Mouse (Mus musculus): ENCODE data around the gene Capn12. TPM values are rescaled to one million over a fixed set of nuclear protein-coding genes. Genes with fewer than 3 reads are reported as not detected.
"Not testable (repeated sequence)": the region's sequence is repeated elsewhere in the genome, so short reads cannot be mapped to it uniquely, and the experiment has no call there.

The Capn12 gene
- total RNA-seq, 2 experiments from 2014 or later = 0.27 to 0.36 TPM

DNA sequence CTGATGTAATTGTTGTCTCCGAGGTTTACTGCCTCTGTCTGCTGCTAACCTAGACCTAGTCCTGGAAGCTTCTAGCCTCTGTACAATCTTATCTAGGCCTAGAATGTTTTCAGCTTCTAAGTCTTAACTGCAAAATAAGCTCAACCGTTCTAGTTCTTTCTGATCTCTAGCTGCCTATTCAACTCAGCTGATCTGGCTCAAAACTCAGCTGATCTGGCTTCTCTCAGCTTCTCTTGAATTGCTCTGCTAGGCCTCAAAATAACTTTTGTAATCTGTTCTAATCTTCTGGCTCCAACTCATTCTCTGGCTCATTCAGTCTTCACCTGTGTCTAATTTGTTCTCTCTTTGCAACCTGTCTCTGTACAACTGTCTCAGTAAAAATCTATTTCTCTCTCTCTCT lies 6.7 kb upstream of the Capn12 start:
- DNase-seq = no peak
- intact Hi-C loops (cut with DNase I) = no loop called here

DNA sequence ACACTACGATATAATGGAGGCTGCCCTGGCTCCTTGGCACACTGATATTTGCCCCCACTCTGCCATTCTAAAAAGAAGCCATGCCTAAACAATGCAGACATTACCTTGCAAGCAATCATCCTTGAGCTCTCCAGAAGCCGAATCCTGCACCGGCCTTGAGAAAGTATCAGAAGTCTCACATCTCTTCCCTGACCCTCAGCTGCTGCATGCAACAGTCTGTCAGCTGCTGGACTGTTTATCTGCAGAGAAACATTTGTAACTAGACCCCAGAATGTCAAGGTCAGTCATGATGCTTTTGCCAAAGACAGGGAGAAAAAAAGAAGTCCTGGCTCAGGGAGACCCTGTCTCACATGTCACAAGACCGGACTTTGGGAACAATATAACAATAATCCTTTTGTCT lies 5.1 kb upstream of the Capn12 start:
- intact Hi-C loops (cut with DNase I) = no loop called here
- DNase-seq = no peak

DNA sequence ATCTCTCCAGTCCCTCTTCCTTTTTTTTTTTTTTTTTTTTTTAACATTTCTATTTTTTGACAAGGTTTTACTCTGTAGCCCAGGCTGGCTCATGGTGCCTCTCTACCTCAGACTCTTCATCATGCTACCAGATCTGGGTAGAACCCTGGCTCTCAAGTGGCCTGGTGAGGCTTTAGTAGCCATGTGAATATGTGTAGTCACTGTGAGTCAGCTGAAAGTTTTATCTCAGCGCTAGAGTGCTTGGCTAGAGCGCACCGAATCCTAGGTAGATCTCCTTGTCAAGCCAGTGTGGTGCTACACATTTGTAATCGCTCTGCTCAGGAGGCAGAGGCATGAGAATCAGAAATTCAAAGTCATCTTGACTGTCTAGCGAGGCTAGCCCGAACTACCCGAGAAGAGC lies 4.1 kb upstream of the Capn12 start:
- intact Hi-C loops (cut with DNase I) = no loop called here
- no peak for DNase-seq

DNA sequence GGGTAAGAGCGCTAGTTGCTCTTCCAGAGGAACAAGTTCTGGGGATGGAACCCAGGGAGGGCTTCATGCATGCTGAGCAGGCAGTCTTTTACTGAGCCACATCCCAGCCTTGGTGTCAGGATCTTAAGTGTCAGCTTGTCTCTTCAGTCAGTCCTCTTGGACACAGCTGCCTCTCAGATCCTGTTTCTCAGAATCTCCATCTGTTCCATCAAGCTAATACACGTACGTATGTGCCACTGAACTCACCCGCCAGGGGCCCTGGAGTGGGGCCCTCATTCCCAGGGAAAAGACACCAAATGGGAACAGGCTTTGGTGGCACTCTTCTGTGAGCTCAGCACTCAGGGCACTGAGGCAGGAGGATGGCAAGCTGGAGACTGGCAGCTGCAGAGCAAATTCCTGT lies 3.4 kb upstream of the Capn12 start:
- intact Hi-C loops (cut with DNase I) = no loop called here
- no peak for DNase-seq

DNA sequence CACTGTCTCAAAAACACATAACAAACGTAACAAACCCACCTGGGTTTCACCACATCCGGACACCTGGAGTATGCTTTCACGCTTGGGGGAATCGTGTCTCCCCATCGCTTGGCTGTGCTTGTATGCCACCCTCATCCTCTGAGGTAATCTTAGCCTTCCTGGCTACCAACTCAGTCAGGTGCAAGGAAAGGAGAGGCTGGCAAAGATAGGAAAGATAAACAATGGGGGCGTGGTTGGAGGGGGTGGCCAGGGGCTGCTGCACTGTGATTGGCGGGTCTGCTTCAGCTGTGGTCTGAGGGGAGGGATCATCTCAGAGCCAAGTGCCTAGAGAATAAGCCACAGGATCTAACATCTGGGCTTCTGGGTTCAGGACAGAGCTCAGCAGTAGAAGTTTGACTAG lies 1.6 kb upstream of the Capn12 start:
- intact Hi-C loops (cut with DNase I) = no loop called here

DNA sequence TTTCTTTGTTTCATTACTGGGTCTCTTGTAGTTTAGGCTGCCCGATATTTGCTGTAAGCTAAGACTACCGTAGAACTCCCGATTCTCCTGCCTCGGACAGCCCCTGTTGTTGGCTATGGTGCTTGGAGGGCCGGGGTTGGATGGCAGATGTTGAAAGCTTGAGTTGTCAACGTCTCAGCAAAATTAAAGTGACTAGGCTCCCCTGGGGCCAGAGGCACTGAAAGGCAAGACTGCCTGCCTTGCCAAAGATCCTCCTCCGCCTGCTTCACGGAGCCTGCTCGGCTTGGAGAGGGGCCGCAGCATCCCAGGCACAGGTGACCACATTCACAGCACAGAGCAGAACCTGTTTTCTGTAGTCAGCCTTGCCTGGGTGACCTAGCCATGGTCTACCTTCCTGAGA lies 668 bp upstream of the Capn12 start:
- DNase-seq = no peak
- intact Hi-C loops (cut with DNase I) = no loop called here

More for the DNA sequence above, 1.6 kb upstream of the Capn12 start:
- no peak for DNase-seq

DNA sequence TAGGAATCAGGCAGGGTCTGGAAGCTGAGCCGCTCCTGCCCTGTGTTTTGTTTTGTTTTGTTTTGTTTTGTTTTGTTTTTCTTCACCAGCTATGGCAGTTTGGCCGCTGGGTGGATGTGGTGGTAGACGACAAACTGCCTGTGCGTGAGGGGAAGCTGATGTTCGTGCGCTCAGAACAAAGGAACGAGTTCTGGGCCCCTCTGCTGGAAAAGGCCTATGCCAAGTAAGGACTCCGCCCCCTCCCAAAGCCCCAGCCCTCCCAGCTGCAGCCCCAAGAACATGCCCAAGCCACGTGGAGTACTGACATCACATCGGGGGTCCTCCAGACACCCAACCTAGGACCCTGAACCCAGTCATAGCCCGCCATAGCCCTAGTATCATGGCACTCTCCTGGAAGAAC lies 1.8 kb downstream of the Capn12 start:
- DNase-seq = no peak
- intact Hi-C loops (cut with DNase I) = no loop called here

DNA sequence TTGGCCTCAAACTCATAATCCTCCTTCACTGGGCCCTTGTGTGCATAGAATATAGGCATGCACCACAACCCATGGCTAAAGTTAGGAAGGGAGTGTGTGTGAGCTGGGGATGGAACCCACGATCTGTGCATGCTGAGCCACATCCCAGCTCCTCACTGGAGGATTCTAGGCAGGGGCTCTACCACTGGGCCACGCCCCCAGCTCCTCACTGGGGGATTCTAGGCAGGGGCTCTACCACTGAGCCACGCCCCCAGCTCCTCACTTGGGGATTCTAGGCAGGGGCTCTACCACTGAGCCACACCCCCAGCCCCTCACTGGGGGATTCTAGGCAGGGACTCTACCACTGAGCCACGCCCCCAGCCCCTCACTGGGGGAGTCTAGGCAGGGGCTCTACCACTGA lies 2.5 kb downstream of the Capn12 start:
- DNase-seq; intact Hi-C loops (cut with DNase I): not testable (repeated sequence)

DNA sequence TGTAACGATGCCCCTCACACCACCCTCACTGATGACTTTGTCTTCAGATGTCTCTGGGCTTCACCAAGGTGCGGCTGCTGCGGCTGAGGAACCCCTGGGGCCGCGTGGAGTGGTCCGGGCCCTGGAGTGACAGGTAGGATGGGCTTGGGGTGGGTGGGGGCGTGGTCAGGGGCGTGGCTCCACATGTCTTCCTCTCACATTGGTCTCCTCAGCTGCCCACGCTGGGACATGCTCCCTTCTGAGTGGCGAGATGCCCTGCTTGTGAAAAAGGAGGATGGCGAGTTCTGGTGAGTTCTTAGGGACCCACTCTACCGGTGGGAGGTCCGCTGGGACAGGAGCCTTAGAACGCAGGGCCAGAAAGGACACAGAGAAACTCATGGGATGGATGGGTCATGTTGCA lies 5.3 kb downstream of the Capn12 start:
- no peak for DNase-seq
- intact Hi-C loops (cut with DNase I) = no loop called here

DNA sequence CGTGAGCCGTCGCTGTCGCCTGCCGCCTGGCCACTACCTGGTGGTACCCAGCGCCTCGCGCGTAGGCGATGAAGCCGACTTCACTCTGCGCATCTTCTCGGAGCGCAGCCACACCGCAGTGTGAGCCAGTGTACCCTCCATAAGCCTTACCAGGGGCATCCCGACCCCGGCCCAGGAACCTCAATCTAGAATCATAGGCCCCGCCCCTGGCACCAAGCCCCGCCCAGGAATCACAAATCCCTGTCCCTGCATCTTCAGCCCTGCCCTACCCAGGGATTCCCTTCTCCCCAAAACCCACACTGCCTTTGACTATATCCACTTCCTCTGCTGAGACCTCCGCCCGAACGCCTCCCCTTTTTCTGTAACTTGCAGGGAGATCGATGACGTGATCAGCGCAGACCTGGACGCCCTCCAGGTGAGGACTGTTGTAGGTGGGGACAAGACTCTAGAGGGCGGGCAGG lies 7.5 kb downstream of the Capn12 start:
- DNase-seq = no peak
- intact Hi-C loops (cut with DNase I) = no loop called here

DNA sequence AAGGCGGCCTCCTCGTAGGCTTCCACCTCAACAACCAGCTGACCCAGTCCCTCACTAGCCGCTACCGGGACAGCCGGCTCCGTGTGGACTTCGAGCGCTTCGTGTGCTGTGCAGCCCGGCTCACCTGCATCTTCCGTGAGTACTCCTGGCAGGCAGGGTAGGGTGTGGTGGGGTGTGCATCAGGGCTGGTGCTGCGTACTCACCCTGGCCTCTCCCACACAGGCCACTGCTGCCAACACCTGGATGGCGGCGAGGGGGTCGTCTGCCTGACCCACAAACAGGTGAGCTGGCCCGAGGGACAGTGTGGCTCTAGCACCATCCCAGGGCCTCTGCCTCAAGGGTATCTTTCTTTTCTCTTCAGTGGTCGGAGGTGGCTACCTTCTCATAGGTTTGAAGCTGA lies 11.4 kb downstream of the Capn12 start:
- no peak for DNase-seq
- intact Hi-C loops (cut with DNase I) = loop anchor here (5.0 kb wide), 1 partner anchor 145 kb away; no protein-coding TSS in a partner anchor

DNA sequence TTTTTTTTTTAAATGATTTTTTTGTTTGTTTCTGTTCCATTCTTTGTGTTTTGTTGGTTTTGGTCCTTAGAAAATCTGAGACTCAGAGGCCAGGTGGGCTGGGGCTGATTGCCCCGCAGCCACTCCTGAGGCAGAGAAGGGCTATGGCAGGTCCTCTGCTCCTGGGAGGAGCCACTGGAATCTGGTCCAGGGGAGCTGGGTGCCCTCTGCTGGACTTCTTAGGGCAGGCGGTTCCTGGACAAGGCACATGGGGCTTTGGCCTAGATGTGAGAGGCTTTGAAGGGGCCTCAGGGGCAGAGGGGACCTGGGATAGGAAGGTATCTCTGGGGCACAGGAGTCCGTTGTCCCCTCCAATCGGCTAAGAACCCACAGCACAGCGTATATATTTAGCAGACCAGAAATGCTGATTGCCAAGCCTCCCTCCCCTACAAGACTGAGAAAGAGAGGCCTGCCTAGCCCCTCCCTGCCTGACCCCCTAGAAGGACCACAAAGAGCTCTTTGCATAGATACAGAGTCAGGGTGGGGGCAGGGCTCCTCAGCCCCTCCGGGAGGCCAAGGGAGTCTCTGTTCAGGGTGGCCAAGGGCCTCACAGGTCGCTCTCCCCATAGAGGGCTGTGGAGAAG lies 12.5 kb downstream of the Capn12 start:
- intact Hi-C loops (cut with DNase I) = loop anchor here (5.0 kb wide), 1 partner anchor 144 kb away; no protein-coding TSS in a partner anchor
- DNase-seq = peak; percentile 63 to 72

DNA sequence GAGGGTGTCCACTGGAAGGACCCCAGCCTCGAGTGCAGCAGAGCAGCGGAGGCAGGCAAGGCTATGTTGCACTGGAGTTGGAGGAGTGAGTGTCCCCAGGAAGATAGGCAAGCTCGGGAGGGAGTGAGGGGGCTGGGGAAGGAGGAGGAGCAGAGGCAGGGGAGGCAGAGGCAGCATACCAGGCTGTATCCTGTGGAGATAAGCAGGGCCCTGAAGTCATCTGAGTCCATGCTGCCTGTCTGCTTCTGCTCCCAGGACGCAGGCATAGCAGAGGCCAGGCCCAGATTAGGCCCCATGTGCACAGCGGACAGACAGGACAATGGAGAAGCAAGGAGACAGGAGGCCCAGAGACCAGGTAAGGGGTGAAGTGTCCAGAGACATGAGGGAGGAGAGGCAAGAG lies 13.7 kb downstream of the Capn12 start:
- no peak for DNase-seq
- intact Hi-C loops (cut with DNase I) = loop anchor here (5.0 kb wide), 1 partner anchor 142 kb away; no protein-coding TSS in a partner anchor

DNA sequence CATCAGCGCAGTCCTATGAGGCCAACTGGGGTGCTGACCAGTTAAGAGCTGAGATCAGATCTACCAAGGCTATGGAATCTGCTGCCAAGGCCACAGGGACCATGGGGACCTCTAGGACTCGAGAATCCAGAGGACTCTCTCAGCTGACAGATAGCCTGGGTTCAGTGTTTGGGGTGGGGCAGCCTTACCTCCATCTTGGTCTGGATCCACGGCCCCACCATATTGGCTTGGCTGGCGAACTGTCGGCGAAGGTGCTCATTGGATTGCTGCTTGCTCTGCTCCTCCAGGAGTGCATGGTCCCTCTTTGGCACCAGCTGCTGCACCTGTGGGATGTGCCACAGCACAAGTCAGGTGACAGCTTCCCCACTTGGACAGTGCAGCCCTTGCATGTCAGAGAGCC lies 16.4 kb downstream of the Capn12 start:
- intact Hi-C loops (cut with DNase I) = no loop called here

DNA sequence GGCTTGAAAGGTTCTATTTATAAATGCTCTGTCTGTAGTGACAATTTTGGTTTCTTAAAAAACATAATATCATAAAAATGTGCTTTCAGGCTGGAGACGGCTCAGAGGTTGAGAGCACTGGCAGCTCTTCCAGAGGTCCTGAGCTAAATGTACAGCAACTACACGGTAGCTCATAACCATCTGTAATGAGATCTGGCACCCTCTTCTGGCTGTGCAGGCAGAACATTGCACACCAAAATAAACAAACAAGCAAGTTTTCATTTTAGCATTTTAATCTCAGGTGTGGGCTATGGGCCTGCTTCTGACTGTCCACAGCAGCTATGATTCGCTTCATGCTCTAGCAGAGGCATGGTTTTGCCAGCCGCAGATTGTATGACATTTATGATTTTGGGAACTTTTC lies 18.8 kb downstream of the Capn12 start:
- intact Hi-C loops (cut with DNase I) = no loop called here
- no peak for DNase-seq

More for the DNA sequence above, 16.4 kb downstream of the Capn12 start:
- DNase-seq = no peak

DNA sequence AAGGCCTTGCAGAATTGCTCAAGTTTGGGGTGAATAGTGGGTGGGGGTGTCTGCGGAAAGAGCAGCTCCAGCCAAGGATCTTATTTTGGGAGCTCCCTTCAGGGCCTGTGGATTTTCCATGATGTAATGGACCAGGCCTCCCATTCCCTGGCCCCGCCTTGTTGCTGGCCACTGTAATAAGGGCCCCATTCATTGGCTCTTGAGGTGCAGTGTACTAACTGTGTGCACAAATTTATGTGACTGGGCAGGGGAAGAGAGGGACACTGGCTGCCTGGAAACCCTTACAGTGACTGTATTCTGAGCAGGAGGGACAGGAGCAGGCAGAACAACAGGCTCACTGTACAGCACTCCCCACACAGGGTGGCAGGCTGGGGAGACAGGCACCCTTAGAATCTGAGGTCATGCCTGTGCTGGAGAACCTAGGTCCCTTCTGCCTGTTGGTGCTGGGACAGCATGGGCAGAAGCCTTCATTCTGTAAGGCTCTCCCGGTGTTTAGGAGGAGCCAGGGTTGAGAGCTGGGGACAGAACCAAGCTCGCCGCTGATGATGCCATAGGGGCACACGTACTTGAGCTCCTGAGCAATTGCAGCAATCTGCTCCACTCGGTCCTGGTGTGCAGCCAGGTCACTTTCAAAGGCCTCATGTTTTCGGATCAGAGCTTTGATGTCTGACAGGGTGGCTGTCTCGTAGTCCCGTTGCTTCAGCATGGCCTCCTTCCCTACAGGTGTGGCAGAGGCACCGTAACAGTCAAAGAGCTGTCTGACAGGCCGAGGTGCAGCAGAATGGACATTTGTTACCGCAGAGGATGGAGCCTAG lies 20.3 kb downstream of the Capn12 start:
- intact Hi-C loops (cut with DNase I) = no loop called here
- DNase-seq = peak; percentile 61 to 65

DNA sequence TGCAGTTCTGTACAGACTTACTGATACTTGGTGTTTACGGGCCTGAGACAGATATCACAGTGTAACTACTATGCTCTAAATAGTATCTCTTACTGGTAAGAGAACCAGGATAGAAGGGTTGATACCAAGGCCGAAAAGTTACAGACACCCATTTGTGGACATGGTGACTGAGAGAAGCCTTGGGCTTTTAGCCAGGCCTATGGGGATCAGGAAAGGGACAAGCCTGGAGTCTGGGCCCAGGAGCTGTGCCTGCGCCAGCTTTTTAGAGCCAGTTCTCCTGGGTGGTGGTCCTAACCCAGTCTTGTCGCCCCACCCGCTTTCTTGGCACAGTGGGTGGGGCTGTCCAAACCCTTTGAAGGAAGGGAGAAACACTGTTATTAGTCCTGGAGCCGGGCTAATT lies 21.0 kb downstream of the Capn12 start:
- intact Hi-C loops (cut with DNase I) = no loop called here
- no peak for DNase-seq

DNA sequence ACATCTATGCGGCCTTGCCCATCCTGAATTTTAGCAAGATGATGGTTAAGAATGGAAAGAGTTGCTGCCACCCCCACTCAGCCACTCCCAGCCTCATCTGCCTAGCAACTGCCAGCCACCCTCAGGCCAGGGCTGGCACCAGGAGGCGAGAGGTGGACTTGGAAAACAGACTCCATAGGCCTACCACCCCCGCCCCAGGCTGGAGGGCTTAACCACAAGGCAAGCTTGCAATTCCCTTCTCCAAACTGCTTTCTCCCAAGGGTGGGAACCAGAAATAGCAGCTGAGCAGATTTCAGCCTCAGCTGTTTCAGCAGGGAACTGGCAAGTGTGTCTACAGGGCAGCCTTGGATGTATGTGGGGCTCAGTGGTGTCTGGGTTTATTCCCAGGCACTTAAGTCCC lies 21.6 kb downstream of the Capn12 start:
- intact Hi-C loops (cut with DNase I) = no loop called here
- no peak for DNase-seq

DNA sequence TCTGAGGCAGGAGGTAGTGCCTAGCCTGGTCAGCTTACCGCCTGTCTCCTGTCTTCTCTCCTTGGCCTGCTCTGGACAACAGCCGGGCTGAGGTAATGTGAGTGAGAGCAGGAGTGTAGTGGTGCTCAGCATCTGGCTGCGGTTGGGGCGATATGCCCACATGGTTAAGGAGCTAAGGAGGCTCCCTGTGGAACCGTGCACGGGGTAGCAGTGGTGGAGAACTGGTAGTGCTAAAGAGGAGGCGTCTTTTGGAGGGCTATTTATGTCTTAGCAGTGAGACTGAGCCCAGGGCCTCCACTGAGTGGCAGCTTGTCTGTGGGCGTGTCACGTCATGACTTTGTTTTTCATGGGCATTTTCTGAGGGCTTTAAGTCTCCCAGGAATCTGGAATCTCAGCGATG lies 22.6 kb downstream of the Capn12 start:
- DNase-seq = no peak
- intact Hi-C loops (cut with DNase I) = loop anchor here (2.0 kb wide), 1 partner anchor 69 kb away; no protein-coding TSS in a partner anchor

DNA sequence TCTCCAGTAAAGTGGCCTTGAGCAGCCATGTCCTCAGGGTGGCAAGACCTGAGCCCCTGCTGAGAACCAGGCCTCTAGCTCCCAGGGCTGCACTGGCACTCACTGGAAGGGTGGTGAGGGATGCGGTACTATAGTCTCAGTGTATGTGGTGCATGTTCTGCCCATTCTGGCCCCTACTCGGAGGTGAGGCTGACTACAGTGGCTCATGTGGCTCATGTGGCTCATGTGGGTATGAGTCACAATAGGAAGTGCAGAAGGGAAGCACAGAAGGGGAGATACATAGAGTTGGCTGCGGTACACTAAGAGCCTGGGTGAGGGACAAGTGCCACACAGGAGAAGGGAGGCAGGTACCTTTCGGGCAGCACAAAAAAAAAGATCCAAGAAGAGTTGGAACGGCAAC lies 26.0 kb downstream of the Capn12 start:
- no peak for DNase-seq
- intact Hi-C loops (cut with DNase I) = no loop called here

DNA sequence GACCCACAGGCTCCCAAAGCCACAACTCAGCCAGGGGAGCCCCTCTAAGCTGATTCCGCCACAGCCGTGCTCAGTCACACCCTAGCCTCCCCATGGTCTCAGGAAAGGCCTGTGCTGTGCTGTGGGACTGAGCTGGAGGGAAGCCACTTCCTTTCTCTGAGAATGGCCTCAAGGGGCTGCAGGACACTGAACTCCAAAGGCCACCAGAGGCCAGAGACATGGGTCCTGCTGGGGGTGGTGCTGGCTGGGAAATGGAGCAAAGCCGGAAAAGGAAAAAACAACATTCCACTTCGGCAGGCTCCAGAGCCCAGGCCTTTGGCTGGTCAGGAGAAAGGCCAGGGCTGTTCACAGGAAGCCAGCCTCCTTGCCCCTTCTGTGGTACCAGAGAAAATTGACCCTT lies 30.4 kb downstream of the Capn12 start:
- peak; percentile 68 to 69 for DNase-seq
- intact Hi-C loops (cut with DNase I) = no loop called here

DNA sequence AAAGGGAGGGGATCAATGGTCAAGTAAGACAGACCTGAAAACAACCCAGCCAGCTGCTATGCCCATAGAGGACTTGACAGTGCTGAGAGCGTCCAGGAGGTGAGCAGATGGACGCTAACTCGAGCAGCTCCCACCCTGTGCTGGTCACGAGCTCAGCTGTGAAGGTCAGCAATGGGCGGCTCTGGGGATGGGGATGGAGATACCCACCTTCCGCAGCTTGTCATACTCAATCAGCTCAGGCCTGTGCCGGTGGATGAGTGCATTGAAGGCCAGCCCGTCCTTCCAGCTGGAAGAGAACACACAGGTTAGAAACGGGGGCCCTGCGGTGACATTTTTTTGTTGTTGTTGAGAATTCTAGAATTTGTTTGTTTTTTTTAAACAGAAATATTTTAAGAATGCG lies 31.9 kb downstream of the Capn12 start:
- intact Hi-C loops (cut with DNase I) = no loop called here
- DNase-seq = no peak
